Mouse (Mus musculus) 416B (cell line): ENCODE data around the gene Ubr3.
A peak's percentile ranks its signal among the peaks of the same experiment; 100 is the strongest.

Source experiments
- DNase-seq: peaks from one replicate; pipeline ENCODE4 v3.0.0; 2011; ENCODE audit warnings: low read depth

The Ubr3 gene

DNA sequence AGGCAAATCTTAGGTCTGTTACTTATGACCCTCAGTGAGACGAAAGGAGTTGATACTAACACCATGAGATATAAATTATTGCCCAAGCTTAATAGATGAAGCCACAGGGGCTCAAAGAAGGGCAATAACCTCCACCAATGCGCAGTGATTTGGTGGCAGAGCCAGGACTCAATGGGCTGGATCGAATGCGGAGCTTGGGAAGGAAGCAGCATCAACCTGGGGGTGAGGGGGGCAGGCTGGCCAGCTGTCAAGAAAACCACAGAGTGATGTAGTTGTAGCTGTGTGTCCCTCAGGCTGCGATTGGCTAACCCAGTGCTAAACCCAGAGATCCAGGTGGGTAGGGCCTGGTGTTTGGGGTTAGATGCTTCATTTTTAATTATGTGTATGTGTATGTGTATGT lies 137.8 kb downstream of the Ubr3 start:
- no peak for DNase-seq

DNA sequence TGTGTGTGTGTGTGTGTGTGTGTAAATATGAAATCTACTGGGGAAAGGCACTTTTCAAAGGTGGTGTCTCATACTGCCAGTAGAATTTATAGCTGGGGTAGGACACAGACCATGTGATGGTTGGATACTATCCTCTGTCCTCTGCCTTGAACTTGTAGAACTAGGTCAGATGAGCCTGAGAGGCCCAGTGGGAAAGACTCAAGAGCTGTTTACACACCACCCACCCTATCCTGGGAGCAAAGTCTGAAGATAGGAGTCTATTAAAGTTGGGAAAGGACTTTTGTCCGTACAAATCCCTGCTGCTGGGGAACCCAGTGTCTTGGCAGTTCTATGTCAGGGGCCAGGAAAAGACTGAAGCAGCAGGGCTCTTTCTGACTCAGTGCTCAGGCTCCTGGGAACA lies 138.3 kb downstream of the Ubr3 start:
- no peak for DNase-seq

DNA sequence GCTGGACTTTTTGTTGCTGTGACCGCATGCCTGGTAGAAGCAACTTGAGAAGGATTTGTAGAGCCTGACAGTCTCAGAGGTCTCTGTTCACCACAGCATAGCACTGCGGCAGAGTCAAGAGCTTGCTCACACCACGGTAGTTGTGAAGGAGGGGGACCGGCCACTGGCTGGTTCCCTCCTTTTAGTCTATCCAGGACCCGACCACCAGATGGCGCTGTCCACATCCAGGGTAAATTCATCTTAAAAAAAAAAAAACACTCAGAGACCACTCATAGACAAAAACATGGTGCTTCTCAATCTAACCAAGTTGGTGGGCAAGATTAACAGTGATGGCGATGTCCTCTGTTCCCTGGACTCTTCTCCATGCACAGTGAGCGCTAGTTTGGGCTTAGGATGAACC lies 140.2 kb downstream of the Ubr3 start:
- peak; percentile 64 for DNase-seq

DNA sequence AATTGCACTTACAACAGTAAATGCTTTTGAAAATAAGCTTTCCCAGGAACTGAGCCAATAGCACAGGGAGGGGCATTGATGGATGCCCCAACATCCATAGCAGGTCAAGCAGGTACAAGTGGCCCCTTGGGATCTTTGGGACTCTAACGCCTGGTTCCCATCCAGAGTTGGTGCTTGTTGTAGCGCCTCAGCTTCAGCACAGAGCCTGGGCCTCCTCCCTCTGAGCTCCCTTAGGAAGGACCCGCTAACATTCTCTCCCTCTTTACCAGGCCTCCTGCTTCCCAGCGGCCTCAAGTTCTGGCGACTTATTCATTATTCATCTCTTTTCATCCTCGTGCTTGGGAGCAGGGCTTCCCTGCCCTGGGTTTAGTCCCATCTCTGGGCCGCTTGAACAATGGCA lies 141.7 kb downstream of the Ubr3 start, which contains the start of gene Myo3b:
TSS of gene Myo3b (plus strand) at position 375 of the 400 bp plus-strand sequence.
- no peak for DNase-seq

DNA sequence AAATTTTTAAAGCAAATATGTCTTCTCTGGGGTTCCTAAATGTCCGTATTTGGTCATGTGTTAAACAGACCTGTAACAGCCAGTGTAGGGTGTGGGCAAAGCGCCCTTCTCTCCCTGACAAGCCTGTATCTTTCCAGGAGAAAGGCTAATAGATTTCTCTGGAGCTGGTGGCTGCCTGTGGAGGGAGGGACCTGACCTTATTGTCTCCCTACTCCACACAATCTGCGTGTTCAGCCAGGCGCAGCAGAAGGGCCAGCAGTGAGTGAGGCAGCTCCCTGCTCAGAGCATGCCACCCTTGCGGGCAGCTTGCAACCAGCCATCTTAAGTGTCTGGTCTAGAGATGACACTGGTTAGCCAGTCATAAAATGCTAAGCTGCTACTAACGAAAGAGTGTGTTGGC lies 147.4 kb downstream of the Ubr3 start:
- DNase-seq: no peak

DNA sequence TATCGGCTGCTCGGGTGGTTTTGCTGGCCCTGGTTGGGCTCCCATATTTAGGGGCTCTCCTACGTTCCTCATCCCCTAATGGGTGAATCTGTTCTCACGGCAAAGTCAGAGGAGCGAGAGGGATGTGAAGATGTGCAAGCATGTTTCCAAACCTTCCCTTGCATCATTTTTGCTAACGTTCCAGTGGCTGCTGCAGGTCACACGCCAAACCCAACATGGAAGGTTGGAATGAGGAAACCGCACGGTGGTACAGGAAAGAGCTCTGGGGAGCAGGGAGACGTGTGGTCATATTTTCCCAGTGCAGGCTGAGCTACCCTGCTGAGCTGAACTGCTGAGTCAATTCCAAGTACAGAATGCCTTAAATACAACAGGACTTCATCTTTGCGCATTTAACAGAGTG lies 150.8 kb downstream of the Ubr3 start:
- no peak for DNase-seq

DNA sequence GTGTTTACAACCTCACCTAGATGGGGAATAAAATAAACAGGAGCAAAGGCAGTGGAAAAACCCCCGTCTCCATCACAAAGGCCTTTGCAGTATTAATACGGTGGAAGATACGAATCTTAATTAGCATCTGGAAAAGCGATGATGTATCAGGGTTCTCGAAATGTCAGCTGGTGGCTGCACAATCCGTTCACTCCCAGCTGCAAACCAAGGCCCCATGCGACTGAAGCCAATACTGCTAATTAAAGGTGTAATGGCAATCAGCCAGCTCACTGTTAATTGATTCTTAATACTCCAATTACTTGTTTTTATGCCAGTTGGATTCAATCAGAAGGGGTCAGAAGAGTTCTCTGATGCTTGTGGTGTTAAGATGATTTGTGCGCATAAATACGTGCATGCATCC lies 156.8 kb downstream of the Ubr3 start:
- DNase-seq: no peak

DNA sequence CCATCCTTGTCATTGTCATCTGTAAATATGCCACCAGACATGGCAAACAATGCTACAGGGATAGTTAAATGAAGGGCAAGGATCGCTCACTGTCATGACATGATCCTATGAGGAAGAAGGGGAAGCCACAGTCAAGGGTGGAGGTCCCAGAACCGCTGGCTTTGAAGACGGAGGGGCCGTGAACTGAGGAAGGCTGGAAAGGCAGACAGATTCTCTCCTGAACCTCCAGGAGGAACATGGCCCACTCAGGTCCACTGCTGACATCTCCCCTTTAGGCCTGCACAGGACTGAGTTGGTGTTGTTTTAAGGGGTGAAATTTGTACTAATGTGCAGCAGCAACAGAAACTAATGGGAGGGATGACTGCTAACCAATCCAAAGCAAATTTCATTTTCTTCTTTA lies 161.2 kb downstream of the Ubr3 start:
- DNase-seq: no peak

DNA sequence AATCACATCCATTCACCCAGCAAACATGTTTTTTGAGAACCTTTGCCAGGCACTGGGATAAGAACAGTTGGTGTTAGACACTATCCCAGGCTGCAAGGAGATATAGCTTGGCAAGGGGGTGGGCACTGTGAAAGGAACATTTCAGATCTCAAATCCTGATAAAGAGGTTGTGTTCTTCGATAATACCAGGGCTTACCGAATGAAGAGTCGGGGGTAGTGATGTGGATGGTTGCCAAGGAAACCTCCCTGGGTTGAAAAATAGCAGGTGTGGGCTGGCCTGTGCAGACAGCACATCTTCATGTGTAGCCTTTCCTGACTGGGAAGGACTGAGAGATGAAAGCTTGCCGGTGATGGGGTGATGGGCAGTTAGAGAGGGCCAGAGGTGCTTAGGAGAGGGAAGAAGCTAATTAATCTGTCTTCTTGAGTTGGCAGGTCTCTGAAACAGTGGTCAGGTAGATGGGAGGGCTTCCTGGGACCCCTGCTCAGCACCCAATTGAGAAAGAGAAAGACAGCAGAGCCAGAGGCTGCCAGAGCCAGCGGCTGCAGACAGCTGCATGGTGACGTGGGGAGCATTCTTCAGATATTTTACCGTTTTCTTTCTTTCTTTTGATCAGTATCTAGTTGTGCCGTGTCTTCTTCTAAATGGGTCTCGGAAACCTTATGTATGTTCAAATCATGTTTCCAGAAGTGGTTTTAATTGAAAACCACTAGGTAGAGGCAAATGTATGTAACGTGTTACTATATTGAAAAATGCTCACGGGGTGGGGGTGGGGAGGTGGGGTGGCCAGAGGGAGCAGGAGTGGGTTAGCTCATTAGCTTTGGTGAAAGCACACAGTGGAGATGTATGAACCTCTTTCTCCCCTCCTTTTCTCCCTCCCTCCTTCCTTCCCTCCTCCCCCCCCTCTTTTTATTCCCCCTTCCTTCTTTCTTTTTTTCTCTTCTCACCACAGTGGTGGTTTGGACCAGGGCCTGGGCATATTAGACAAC lies 163.6 kb downstream of the Ubr3 start:
- DNase-seq: no peak

DNA sequence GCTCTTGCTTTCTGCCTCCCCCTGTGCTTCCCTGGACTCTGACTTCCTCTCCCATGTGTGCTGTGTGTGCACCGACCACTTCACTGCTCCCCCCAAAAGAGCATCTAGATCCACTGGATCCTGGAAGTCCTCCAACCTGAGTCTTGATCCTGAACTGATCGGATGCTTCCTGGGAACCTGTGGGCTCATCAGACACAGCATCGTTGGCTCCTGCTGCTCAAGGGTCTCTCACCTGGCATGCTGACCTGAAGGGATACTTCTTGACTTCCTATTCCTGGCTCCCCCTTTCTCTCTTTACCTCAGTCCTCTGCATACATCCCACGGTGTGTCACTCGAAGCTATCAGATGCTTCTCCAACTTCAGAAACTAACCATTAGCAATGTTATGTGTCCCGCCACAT lies 168.1 kb downstream of the Ubr3 start:
- no peak for DNase-seq

DNA sequence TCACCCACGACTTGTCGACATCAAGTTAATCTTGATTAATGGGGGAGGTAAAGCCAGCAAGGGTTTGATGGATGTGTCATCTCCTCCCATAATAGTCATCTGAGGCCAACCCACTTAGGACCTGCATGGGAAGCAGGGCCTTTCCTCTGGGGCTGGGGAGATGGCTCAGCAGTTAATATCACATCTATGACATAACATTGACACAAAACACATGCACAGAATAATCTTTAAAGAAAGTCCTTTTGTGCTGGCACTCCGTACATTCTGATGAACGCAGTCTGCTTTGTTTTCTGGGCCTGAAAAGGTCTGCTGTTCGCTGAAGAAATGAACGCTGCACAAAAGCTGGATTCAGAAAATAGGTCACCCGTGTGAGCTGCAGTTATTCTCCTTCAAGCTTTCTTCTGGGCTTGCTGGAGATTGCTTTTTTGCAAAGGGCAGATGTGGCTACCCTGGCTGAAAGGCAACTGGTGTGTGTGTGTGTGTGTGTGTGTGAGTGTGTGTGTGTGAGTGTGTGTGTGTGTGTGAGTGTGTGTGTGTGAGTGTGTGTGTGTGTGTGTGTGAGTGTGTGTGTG lies 168.8 kb downstream of the Ubr3 start:
- no peak for DNase-seq

DNA sequence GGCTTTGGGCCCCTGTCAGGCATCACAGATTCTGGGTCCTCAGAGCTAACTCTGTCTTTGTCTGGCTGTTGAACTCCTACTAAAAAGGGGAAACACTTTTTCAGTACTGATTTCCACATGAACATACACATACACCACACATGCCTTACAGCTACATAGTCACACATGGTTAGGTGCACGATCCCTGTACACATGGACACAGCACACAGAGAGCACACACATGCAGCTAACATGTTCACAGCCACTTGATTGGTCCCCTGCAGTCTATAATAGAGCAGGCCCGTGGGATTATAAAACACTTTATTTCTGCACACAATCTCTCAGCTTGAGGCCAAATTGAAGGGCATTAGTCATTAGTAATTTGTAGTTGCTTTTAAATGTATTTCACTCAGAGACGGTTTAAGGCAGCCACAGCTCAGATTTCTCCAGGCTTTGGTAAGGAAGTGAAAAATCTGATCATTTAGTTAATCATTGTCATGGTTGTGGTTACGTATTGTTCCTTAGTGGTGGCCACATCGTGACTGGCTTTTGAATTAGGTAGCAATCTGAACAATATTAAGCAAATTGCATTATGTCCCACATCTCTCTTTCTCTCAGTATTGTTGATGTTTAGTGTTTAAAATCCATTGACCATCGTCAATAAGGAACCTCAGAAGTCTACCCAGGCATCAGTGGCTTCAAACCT lies 169.4 kb downstream of the Ubr3 start:
- no peak for DNase-seq

DNA sequence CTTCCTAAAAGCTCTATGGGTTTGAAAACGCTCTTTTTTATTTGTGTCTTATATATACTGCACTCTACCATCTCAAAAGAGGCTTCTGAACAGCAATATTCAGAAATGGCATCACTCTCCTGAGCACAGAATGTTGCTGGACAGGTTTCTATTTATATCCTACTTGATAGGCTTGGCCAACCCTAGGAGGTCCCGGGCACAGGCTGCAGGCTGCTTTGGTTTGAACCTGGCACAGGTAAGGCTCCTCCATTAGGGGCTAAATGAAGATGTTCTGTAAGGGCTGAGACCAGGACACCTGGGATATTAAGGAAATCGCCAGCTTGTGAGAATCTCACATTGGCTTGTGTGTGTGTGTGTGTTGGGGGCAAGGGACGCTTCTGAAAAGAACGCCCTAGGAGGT lies 172.8 kb downstream of the Ubr3 start:
- no peak for DNase-seq
